Mouse (Mus musculus): Measurements from ENCODE around the gene Tspan7.

The Tspan7 gene

GRCm38 (mm10) chrX:10556899-10557298 is 71.9 kb downstream of the Tspan7 start:
- no peak for DNase-seq

DNA sequence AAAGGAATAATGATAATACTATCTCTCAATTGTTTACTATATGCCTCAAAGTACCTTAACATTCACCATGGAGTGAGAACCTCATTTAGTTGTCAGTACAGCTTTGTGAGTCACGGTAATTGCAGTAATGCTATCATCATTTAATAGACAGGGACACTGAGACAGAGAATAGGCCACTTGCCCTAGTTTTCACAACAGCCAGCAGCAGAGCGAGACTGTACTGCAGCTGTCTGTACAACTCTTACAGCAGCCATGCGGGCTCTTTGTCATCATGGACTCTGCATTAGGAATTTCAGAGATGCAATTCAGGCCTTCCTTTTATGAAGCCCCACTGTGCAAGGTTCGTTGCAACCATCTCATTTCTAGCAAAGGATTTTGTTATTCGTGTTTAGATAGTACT is 72.6 kb downstream of the Tspan7 start:
- DNase-seq = no peak

- DNase-seq = no peak
Observed at GRCm38 (mm10) chrX:10558625-10559024, 73.7 kb downstream of the Tspan7 start.

DNA sequence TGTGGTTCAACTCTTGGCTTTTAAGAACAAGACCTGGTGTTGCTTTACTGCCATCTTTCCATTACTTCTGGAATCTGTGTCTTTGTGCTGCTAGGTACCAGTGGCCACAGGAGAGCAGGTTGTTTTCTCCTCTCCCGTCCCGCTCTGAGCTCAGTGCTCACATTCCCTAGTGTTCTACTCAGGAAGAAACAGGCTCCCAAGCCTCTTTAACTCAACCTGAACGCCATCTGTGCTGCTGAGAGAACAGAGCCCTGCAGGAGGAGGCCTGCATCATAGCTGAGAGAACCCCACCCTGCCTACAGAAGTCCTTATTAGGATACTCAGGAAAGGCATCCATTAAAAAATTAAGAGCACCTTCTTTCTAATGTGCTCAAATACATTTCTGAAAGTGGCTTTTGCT is 80.9 kb downstream of the Tspan7 start:
- DNase-seq = no peak

- DNase-seq = peak; percentile 60
Observed at GRCm38 (mm10) chrX:10574523-10574922, 89.6 kb downstream of the Tspan7 start.

- DNase-seq = no peak
Observed at GRCm38 (mm10) chrX:10575406-10575805, 90.4 kb downstream of the Tspan7 start.

DNA sequence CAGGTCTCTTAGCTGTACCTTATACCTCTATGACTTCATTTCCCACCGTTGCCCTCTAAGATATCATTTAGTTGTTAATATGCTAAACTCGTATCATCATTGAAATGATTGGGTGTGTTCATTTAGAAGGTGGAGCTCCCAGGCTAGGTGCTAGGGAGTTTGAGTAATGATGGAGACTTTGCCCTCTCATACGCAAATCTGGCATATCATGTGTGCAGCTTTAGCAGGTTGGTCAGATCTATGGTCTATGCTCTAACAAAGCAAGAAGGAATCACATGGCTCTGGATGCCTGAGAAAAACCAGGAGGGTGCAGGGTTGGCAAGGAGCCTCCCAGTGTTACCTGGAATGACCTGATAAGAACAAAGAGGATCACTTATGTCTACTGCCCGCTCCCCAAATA is 91.4 kb downstream of the Tspan7 start:
- no peak for DNase-seq

GRCm38 (mm10) chrX:10577356-10577755 is 92.4 kb downstream of the Tspan7 start:
- DNase-seq = no peak

DNA sequence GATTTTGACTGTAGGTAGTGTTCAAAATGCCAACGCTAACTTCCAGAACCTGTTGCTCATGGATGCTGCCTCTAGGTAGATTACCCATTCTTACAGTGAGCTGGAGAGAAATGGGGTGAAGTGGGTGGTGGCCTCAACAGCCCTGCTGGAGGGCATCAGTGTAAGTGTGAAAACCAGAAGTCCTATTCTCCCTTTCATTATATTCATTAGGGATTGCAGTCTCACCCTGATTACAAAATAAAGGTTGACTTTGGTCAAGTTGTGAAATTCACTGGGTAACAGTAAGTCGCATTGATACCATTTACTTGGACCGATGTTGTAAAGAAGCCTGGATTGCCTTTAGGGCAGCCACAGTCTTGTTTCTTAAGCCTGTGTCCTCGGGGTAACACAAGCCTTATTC is 97.8 kb downstream of the Tspan7 start:
- DNase-seq = no peak

GRCm38 (mm10) chrX:10592244-10592643 is 107.3 kb downstream of the Tspan7 start:
- DNase-seq = no peak

DNA sequence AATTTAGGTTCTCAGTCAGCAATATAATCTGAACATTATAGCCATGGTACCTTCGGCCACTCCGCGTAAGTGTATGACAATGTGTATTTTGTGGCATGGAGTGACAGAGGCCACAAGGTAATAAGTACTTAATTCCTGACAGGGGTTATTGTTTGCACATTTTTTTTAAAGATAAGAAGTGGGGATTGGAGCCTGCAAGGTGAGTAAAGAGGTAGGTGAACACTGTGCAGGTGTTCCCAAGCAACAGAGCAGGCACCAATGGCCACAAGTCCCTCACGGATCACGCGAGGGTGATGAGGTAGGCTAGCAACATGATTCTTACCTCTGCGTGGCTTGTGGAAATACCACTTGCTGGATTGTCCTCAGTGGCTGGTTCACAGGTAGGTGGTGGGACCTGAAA is 108.6 kb downstream of the Tspan7 start:
- no peak for DNase-seq

GRCm38 (mm10) chrX:10617119-10617518 is 132.2 kb downstream of the Tspan7 start:
- no peak for DNase-seq

DNA sequence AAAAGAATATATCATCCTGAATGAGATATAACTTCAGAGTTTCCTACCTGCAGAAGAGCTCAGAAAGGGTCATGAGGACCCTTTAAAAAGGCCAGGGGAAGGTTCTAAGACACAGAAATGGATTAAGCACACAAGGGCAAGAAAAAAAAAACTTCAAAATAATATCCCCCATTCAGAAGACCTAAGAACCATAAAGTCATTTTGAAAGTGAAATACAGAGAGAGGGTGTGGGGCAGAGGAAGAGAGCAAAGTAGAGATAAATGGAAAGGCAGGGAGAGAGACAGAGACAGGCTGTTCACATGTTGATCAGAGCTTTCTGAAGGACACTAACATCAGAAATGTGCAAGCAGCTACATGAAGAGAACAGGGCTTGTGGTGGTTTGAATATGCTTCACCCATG is 156.1 kb downstream of the Tspan7 start:
- no peak for DNase-seq
